ENCODE assay signal across 8 mouse cellular contexts in the genomic region with DNA sequence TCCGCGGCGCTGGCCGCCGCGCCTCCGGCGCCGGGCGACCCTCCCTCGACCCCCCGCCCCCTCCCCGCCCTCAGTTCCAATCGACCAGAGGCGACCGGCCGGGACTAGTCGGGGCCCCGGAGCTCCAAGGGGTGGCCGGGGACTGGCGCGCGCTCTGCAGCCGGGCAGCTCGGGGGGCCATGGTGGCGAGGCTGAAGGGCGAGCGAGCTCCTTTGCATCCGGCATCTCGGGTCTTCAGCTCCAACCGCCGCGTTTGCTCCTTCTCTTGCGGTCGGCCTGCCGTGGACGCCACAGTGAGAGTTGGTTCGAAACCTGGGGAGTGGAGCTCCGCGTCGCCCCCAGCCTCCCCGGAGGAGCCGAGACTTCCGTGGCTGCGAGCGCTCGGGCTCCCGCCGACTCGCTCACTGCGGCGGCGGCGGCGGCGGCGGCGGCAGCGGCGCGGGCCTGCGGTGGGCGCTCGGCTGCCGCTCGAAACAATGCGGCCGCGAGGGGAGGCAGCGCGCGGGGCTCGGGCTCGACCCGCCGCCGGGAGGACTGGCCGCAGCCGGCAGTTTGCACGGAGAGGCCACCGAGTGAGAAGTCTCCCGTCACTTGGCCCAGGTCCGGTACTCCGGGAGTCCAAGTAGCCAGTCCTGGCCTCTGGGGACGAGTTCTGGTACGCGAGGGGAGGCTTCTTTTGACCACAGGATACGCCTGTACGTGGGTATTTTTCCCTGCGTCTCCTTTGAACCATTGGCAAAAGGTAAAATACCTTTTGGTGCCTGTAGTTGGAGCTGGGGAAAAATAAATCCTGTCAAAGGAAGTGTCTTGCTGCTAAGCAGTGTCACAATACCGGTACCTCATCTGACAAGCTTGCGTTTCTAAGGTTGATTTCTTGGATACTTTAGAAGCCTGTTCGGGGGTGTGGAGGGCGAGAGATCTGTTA. TPM values are rescaled to one million over a fixed set of nuclear protein-coding genes. Genes with fewer than 3 reads are reported as not detected.
DNase-seq lines count a peak whose midpoint lies in the region; ATAC-seq and TF ChIP-seq lines count a peak whose summit lies in the region.
"Had no signal": no experiment of that assay in that cellular context is flagged by ENCODE, and none has a peak within 500 bp of the region (broad histone marks: within the 10 kb centered on the region; RNA-seq: fewer than 3 reads in every experiment).

No protein-coding gene starts in this region.

- ATAC-seq in hindbrain, postnatal 0 days = peak; percentile 22
- ATAC-seq in midbrain, embryonic 14.5 days (ENCODE audit: low FRiP score, low TSS enrichment) = peak; percentile 22
- ATAC-seq in stomach, postnatal 0 days (ENCODE audit: low FRiP score, low TSS enrichment) = 0 out of 2 replicates have a peak, but pooled peaks have one; percentile 13

- H3K4me1 ChIP-seq in hindbrain, postnatal 0 days (ENCODE audit: insufficient read depth, low read length) = no peaks in the 10 kb centered on the region
- peaks cover 8% of the 10 kb centered on the region; the same call in 1 of the 2 replicates for H3K4me1 ChIP-seq in limb, embryonic 10.5 days
- 0 out of 2 replicates have a peak, but pooled peaks cover 2% of the 10 kb centered on the region for H3K4me1 ChIP-seq in midbrain, embryonic 14.5 days (ENCODE audit: control insufficient read depth, insufficient read depth, low read length)
- H3K4me1 ChIP-seq in stomach, postnatal 0 days (replicated peaks; ENCODE audit: control insufficient read depth, insufficient read depth) = no peaks in the 10 kb centered on the region

- no peaks in the 10 kb centered on the region for H3K36me3 ChIP-seq in hindbrain, postnatal 0 days (ENCODE audit: insufficient read depth, low read length)
- H3K36me3 ChIP-seq in limb, embryonic 10.5 days = no peaks in the 10 kb centered on the region
- no peaks in the 10 kb centered on the region for H3K36me3 ChIP-seq in midbrain, embryonic 14.5 days (ENCODE audit: control insufficient read depth, insufficient read depth, low read length)
- no peaks in the 10 kb centered on the region for H3K36me3 ChIP-seq in stomach, postnatal 0 days (ENCODE audit: control insufficient read depth, insufficient read depth, low read length)

- peak overlapping the region; percentile 96 for H3K27ac ChIP-seq in hindbrain, postnatal 0 days
- H3K27ac ChIP-seq in limb, embryonic 10.5 days = peak overlapping the region; percentile 96
- peak overlapping the region; percentile 97 for H3K27ac ChIP-seq in midbrain, embryonic 14.5 days (replicated peaks; ENCODE audit: low read depth, low read length)
- peak overlapping the region; percentile 65 for H3K27ac ChIP-seq in stomach, postnatal 0 days (replicated peaks)
- H3K27ac ChIP-seq: macrophage had no signal

- no peaks in the 10 kb centered on the region for H3K27me3 ChIP-seq in hindbrain, postnatal 0 days (ENCODE audit: insufficient read depth, low read length)
- H3K27me3 ChIP-seq in limb, embryonic 10.5 days (ENCODE audit: low read depth, poor library complexity, severe bottlenecking) = no peaks in the 10 kb centered on the region
- peaks cover 16% of the 10 kb centered on the region; the same call in 1 of the 2 replicates for H3K27me3 ChIP-seq in midbrain, embryonic 14.5 days (ENCODE audit: control insufficient read depth, insufficient read depth, low read length)
- H3K27me3 ChIP-seq in stomach, postnatal 0 days (ENCODE audit: control insufficient read depth, insufficient read depth, low read length) = no peaks in the 10 kb centered on the region

- H3K9me3 ChIP-seq in hindbrain, postnatal 0 days (ENCODE audit: low read length) = no peaks in the 10 kb centered on the region
- H3K9me3 ChIP-seq in limb, embryonic 10.5 days (replicated peaks) = no peaks in the 10 kb centered on the region
- no peaks in the 10 kb centered on the region for H3K9me3 ChIP-seq in midbrain, embryonic 14.5 days (ENCODE audit: control insufficient read depth, low read length)
- H3K9me3 ChIP-seq in stomach, postnatal 0 days (ENCODE audit: control insufficient read depth, low read length) = no peaks in the 10 kb centered on the region

- under 1% methylated on average over 82 of the region's 94 CpGs for WGBS in hindbrain, postnatal 0 days
- under 1% methylated on average over 83 of the region's 94 CpGs for WGBS in limb, embryonic 10.5 days
- under 1% methylated on average over 94 of the region's 94 CpGs for WGBS in midbrain, embryonic 14.5 days
- WGBS in stomach, postnatal 0 days = under 1% methylated on average over 70 of the region's 94 CpGs

- peak overlapping the region; percentile 88 for H3K4me3 ChIP-seq in hindbrain, postnatal 0 days (ENCODE audit: low read length)
- peak overlapping the region; percentile 87 for H3K4me3 ChIP-seq in limb, embryonic 10.5 days
- H3K4me3 ChIP-seq in midbrain, embryonic 14.5 days (replicated peaks; ENCODE audit: low read depth, low read length) = peak overlapping the region; percentile 78
- H3K4me3 ChIP-seq in stomach, postnatal 0 days (ENCODE audit: low read depth, low read length) = peak overlapping the region; percentile 81

- no peak for TF ChIP-seq EP300 in stomach, postnatal 0 days (optimal IDR thresholded peaks at IDR 0.05)

- H3K9ac ChIP-seq in hindbrain, postnatal 0 days (replicated peaks; ENCODE audit: low read length) = peak overlapping the region; percentile 84
- peak overlapping the region; percentile 88 for H3K9ac ChIP-seq in midbrain, embryonic 14.5 days (replicated peaks; ENCODE audit: low read length)
- peak overlapping the region; percentile 75 for H3K9ac ChIP-seq in stomach, postnatal 0 days (ENCODE audit: low read length)

- H3K4me2 ChIP-seq in hindbrain, postnatal 0 days (ENCODE audit: low read depth, low read length) = peak overlapping the region; percentile 80
- H3K4me2 ChIP-seq in midbrain, embryonic 14.5 days (ENCODE audit: low read length) = peak overlapping the region; percentile 80
- H3K4me2 ChIP-seq in stomach, postnatal 0 days (replicated peaks; ENCODE audit: low read depth) = peak overlapping the region; percentile 97

- peak; percentile 26 to 46 for DNase-seq in adrenal gland, postnatal 36 days
- DNase-seq in cerebellum, postnatal 4 days (ENCODE audit: low spot score in 2 of 2) = peak; percentile 39 to 58
- DNase-seq in gastrocnemius, postnatal 10 days = peak; percentile 52
- DNase-seq in hindbrain, postnatal 0 days (ENCODE audit: low spot score) = peak; percentile 68
- peak; percentile 79 for DNase-seq in limb, embryonic 10.5 days (ENCODE audit: low spot score)
- peak; percentile 83 for DNase-seq in midbrain, embryonic 14.5 days
- DNase-seq in stomach, postnatal 0 days (ENCODE audit: low spot score) = peak; percentile 49

- peak; percentile 44; the same call in 1 of the 2 replicates for TF ChIP-seq CTCF in hindbrain, postnatal 0 days (IDR thresholded peaks at IDR 0.05; ENCODE audit: low read depth)
- no peak; the same call in 1 of the 2 replicates for TF ChIP-seq CTCF in stomach, postnatal 0 days (IDR thresholded peaks at IDR 0.05; ENCODE audit: low read depth)

RNA-seq across cellular contexts. Expression of gene Epha7, which starts 0.9 kb away (rescaled TPM):
- 1 to 10 TPM; 2.0 to 2.9 TPM for total RNA-seq in adrenal gland, postnatal 36 days (2021)
- total RNA-seq in gastrocnemius, postnatal 10 days (2021) = 1 to 10 TPM; 2.4 to 3.5 TPM
- 38.1 and 39.9 TPM in 2 replicates for total RNA-seq in hindbrain, postnatal 0 days (2014; rRNA removed)
- polyA plus RNA-seq in hindbrain, postnatal 0 days (2015; fragmentation: Nextera tagmentation; extraction: Ambion mirVana) = 41.5 and 43.7 TPM in 2 replicates
- 27.9 and 46.7 TPM in 2 replicates for polyA plus RNA-seq in limb, embryonic 10.5 days (2016; fragmentation: Nextera tagmentation; extraction: Ambion mirVana)
- polyA plus RNA-seq in midbrain, embryonic 14.5 days (2014; fragmentation: Nextera tagmentation; extraction: Ambion mirVana) = 48.2 and 68.0 TPM in 2 replicates
- 3.1 and 3.6 TPM in 2 replicates for polyA plus RNA-seq in stomach, postnatal 0 days (2015; fragmentation: Nextera tagmentation; extraction: Ambion mirVana)

Comparison
In these comparisons a context has a peak if more than half of its experiments do, and no peak if none do; other contexts are left out.
1. Peak in every context shown above with its lines: DNase-seq, ATAC-seq, H3K4me3 ChIP-seq and H3K27ac ChIP-seq.